Mouse (Mus musculus) frontal cortex, postnatal 14 days (tissue): ENCODE results near the gene Ccdc88b.

Experiments used
- DNase-seq, 2 experiments: peaks; one replicate each; pipeline ENCODE4 v3.0.0; 2022; ENCODE audit warnings: low spot score in 2 of 2

The Ccdc88b gene

GRCm38 (mm10) chr19:6857003-6857360 is 1.0 kb downstream of the Ccdc88b start:
- DNase-seq: no peak

- peak in 1 of 2 experiments; percentile 53 for DNase-seq
Measured at GRCm38 (mm10) chr19:6856281-6857002, 1.6 kb downstream of the Ccdc88b start.

- no peak for DNase-seq
Measured at GRCm38 (mm10) chr19:6855225-6856031, 2.6 kb downstream of the Ccdc88b start.

- no peak for DNase-seq
Measured at GRCm38 (mm10) chr19:6854658-6855057, 3.4 kb downstream of the Ccdc88b start.

GRCm38 (mm10) chr19:6853903-6854302 is 4.1 kb downstream of the Ccdc88b start:
- no peak for DNase-seq

GRCm38 (mm10) chr19:6852393-6853305 is 5.4 kb downstream of the Ccdc88b start:
- DNase-seq: no peak

GRCm38 (mm10) chr19:6851497-6851896 is 6.5 kb downstream of the Ccdc88b start:
- no peak for DNase-seq

GRCm38 (mm10) chr19:6849506-6850068 is 8.4 kb downstream of the Ccdc88b start:
- DNase-seq: no peak

- no peak for DNase-seq
Measured at GRCm38 (mm10) chr19:6847841-6848517, 10.0 kb downstream of the Ccdc88b start.

- DNase-seq: no peak
Measured at GRCm38 (mm10) chr19:6846050-6846449, 12.0 kb downstream of the Ccdc88b start.

GRCm38 (mm10) chr19:6842353-6842752 is 15.7 kb downstream of the Ccdc88b start:
- no peak for DNase-seq

GRCm38 (mm10) chr19:6841292-6841597 is 16.8 kb downstream of the Ccdc88b start:
- no peak for DNase-seq

GRCm38 (mm10) chr19:6840475-6841291 is 17.3 kb downstream of the Ccdc88b start, which contains the start of gene Rps6ka4:
Gene Rps6ka4 (minus strand): TSS chr19:6840636.
- DNase-seq: peak in 1 of 2 experiments; percentile 46

- peak in 1 of 2 experiments; percentile 51 for DNase-seq
Measured at GRCm38 (mm10) chr19:6839615-6840474, 18.2 kb downstream of the Ccdc88b start.

GRCm38 (mm10) chr19:6832363-6832762 is 25.6 kb downstream of the Ccdc88b start:
- no peak for DNase-seq

- no peak for DNase-seq
Measured at GRCm38 (mm10) chr19:6831331-6831730, 26.7 kb downstream of the Ccdc88b start.

- no peak for DNase-seq
Measured at GRCm38 (mm10) chr19:6830556-6831316, 27.3 kb downstream of the Ccdc88b start.

GRCm38 (mm10) chr19:6829870-6830555 is 28.0 kb downstream of the Ccdc88b start:
- no peak for DNase-seq
